Mouse (Mus musculus) megakaryocyte, embryonic 14.5 days (primary cell): ENCODE measurements around the gene Auts2.

Experiments
- FLI1 ChIP-seq: IDR thresholded peaks from 2 replicates; pipeline ENCODE4 v1.6.1; 2012; ENCODE audit warnings: low read length, inconsistent platforms, mixed read lengths
- GATA1 ChIP-seq: IDR thresholded peaks from 3 replicates; pipeline ENCODE4 v1.6.1; 2012; ENCODE audit warnings: mixed read lengths, low read length, inconsistent platforms, borderline replicate concordance

- no peak for TF ChIP-seq FLI1
- no peak for TF ChIP-seq GATA1
Measured at GRCm38 (mm10) chr5:132322971-132323370, 220.2 kb downstream of the Auts2 start.
